Mouse (Mus musculus) right cerebral cortex, adult 2 months (tissue): ENCODE results near the gene Rnaseh1.

ENCODE experiments used
- DNase-seq, 2 experiments: peaks; one replicate each; pipeline ENCODE4 v3.0.0; 2021 to 2022; ENCODE audit warnings: low spot score in 2 of 2

Gene Rnaseh1

GRCm38 (mm10) chr12:28667287-28667686 lies 17.9 kb downstream of the Rnaseh1 start:
- no peak for DNase-seq

GRCm38 (mm10) chr12:28674038-28674720 lies 24.8 kb downstream of the Rnaseh1 start:
- no peak for DNase-seq

- DNase-seq = peak; percentile 83 to 87
These were observed 25.9 kb downstream of the Rnaseh1 start, which contains the start of gene Adi1 for GRCm38 (mm10) chr12:28675121-28675924. Adi1 (plus strand) TSS chr12:28675231.

- no peak for DNase-seq
These were observed 26.5 kb downstream of the Rnaseh1 start for GRCm38 (mm10) chr12:28675925-28676209.

GRCm38 (mm10) chr12:28684674-28685073 lies 35.3 kb downstream of the Rnaseh1 start:
- DNase-seq = no peak

- no peak for DNase-seq
These were observed 36.4 kb downstream of the Rnaseh1 start for GRCm38 (mm10) chr12:28685771-28686170.

- no peak for DNase-seq
These were observed 36.9 kb downstream of the Rnaseh1 start for GRCm38 (mm10) chr12:28686199-28686879.

- no peak for DNase-seq
These were observed 39.6 kb downstream of the Rnaseh1 start for GRCm38 (mm10) chr12:28688996-28689395.

GRCm38 (mm10) chr12:28690730-28691129 lies 41.3 kb downstream of the Rnaseh1 start:
- DNase-seq = no peak

GRCm38 (mm10) chr12:28693738-28694137 lies 44.3 kb downstream of the Rnaseh1 start:
- no peak for DNase-seq

GRCm38 (mm10) chr12:28694231-28694630 lies 44.8 kb downstream of the Rnaseh1 start:
- no peak for DNase-seq

GRCm38 (mm10) chr12:28694776-28695175 lies 45.4 kb downstream of the Rnaseh1 start:
- no peak for DNase-seq

- DNase-seq = no peak
These were observed 48.6 kb downstream of the Rnaseh1 start for GRCm38 (mm10) chr12:28697821-28698595.

- no peak for DNase-seq
These were observed 49.7 kb downstream of the Rnaseh1 start for GRCm38 (mm10) chr12:28699086-28699485.

GRCm38 (mm10) chr12:28699656-28700055 lies 50.3 kb downstream of the Rnaseh1 start:
- DNase-seq = peak; percentile 85 to 89

- DNase-seq = peak in 1 of 2 experiments; percentile 46
These were observed 50.7 kb downstream of the Rnaseh1 start for GRCm38 (mm10) chr12:28700101-28700511.

- peak in 1 of 2 experiments; percentile 49 for DNase-seq
These were observed 51.2 kb downstream of the Rnaseh1 start for GRCm38 (mm10) chr12:28700561-28701025.

- DNase-seq = peak; percentile 46 to 60
These were observed 51.9 kb downstream of the Rnaseh1 start for GRCm38 (mm10) chr12:28701302-28701701.

GRCm38 (mm10) chr12:28704381-28704780 lies 55.0 kb downstream of the Rnaseh1 start:
- DNase-seq = no peak

- no peak for DNase-seq
These were observed 55.8 kb downstream of the Rnaseh1 start for GRCm38 (mm10) chr12:28705204-28705603.

GRCm38 (mm10) chr12:28708154-28708553 lies 58.8 kb downstream of the Rnaseh1 start:
- DNase-seq = no peak
